Mouse (Mus musculus): ENCODE results near the gene Prmt3. TPM values are rescaled to one million over a fixed set of nuclear protein-coding genes. Genes with fewer than 3 reads are reported as not detected.

Prmt3 gene
- polyA plus RNA-seq, 1 experiment from 2014 or later = 63.8 TPM

DNA sequence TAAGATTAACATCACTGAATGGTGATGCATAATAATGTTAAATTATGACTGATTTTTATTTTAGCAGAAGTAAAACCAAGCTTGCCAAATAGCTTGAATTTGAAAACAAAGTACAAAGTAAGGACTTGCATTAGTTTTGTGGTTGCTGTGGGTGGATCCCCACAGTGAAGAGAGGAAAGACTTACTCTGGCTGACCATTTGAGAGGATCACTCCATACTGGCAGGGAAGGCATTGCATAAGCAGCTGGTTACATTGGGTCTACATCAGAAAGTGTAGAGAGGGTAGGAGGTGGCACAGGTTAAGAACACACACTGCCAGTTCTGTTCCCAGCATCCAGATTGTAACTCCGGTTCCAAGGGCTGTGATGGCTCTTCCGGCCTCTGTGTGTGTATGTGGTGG, 4.9 kb downstream of the Prmt3 start:
- no peak overlapping the region for H3K4me2 ChIP-seq (ENCODE audit: low read depth, low read length)
- H3K9ac ChIP-seq (replicated peaks; ENCODE audit: low read length) = no peak overlapping the region
- H3K4me3 ChIP-seq (ENCODE audit: low read depth, low read length) = no peak overlapping the region
- 96% methylated on average over 2 of the region's 2 CpGs for WGBS
- no peaks in the 10 kb centered on the region for H3K27me3 ChIP-seq (ENCODE audit: control insufficient read depth, insufficient read depth, low read length)
- DNase-seq (ENCODE audit: low spot score) (no peak), ATAC-seq (replicated peaks; ENCODE audit: insufficient number of reproducible peaks, low FRiP score, low TSS enrichment, low read depth) (no peak)
- H3K4me1 ChIP-seq (ENCODE audit: control insufficient read depth, insufficient read depth, low read length) = no peaks in the 10 kb centered on the region
- no peak overlapping the region for H3K27ac ChIP-seq (replicated peaks; ENCODE audit: low read depth, low read length)
- no peaks in the 10 kb centered on the region for H3K9me3 ChIP-seq (replicated peaks; ENCODE audit: control insufficient read depth, low read length)
- no peaks in the 10 kb centered on the region for H3K36me3 ChIP-seq (replicated peaks; ENCODE audit: control insufficient read depth, insufficient read depth, low read depth, low read length)

DNA sequence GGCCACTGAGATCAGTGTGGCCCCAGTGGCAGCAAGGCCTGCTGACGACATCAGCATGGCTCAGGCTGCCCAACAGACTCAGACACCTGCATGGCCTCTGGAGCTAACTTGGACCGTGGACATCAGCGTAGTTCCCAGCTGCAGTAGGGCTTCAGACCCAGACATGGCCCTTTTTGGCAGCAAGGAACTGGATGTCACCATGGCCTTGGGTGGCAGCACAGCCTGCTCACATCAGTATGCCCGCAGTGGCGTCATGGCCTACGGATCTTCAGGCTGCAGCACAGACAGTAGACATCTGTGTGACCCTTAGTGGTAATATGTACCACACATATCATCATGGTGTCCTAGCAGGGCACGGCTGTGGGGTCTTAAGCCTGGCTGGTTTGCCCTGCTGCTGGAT, 7.0 kb downstream of the Prmt3 start:
- Histone ChIP-seq H3K4me1 (ENCODE audit: control insufficient read depth, insufficient read depth, low read length) (no peaks in the 10 kb centered on the region), H3K27me3 (ENCODE audit: control insufficient read depth, insufficient read depth, low read length) (no peaks in the 10 kb centered on the region), H3K4me2 (ENCODE audit: low read depth, low read length) (no peak overlapping the region), H3K9ac (replicated peaks; ENCODE audit: low read length) (no peak overlapping the region), H3K36me3 (replicated peaks; ENCODE audit: control insufficient read depth, insufficient read depth, low read depth, low read length) (no peaks in the 10 kb centered on the region), H3K27ac (replicated peaks; ENCODE audit: low read depth, low read length) (no peak overlapping the region), H3K4me3 (ENCODE audit: low read depth, low read length) (no peak overlapping the region), H3K9me3 (replicated peaks; ENCODE audit: control insufficient read depth, low read length) (no peaks in the 10 kb centered on the region)
- no peak for ATAC-seq (replicated peaks; ENCODE audit: insufficient number of reproducible peaks, low FRiP score, low TSS enrichment, low read depth)
- 92% methylated on average over 7 of the region's 7 CpGs for WGBS
- DNase-seq (ENCODE audit: low spot score) = no peak

DNA sequence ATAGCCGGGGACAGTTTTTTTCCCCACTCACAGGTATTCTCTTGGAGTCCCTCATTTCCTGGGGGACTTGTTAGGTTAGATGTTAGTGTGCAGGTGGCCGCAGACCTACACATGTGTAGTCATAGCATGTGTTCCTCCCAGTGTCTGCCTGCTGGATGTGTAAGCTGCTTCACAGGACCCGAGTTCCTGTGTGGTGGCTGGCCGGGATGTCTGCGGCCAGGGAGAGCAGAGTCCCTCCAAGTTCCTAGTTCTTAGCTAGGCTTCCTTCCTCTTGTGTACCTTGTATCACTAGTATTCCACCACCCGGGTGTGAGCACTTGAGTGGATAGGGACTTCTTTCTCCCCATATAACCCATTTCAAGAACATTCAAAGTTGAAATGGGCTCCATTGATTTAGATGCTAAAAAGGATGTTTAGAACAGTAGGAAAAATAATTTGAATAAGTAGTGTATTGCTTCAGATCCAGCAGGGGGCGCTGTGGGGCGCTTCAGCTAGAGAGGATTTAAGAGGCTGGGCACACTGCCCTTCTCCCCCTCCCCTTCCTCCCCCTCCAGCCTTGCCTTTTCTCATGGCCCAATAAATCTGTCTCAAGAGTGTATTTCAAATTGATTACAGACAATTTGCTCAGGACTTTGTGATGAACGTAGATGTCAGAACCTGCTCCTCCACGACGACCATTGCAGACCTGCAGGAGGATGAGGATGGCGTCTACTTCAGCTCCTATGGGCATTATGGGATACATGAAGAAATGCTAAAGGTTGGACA, 8.7 kb downstream of the Prmt3 start:
- no peaks in the 10 kb centered on the region for H3K4me1 ChIP-seq (ENCODE audit: control insufficient read depth, insufficient read depth, low read length)
- H3K9me3 ChIP-seq (replicated peaks; ENCODE audit: control insufficient read depth, low read length) = no peaks in the 10 kb centered on the region
- H3K4me3 ChIP-seq (ENCODE audit: low read depth, low read length) = no peak overlapping the region
- H3K27me3 ChIP-seq (ENCODE audit: control insufficient read depth, insufficient read depth, low read length) = no peaks in the 10 kb centered on the region
- no peak overlapping the region for H3K9ac ChIP-seq (replicated peaks; ENCODE audit: low read length)
- H3K4me2 ChIP-seq (ENCODE audit: low read depth, low read length) = no peak overlapping the region
- ATAC-seq (replicated peaks; ENCODE audit: insufficient number of reproducible peaks, low FRiP score, low TSS enrichment, low read depth) = no peak
- H3K36me3 ChIP-seq (replicated peaks; ENCODE audit: control insufficient read depth, insufficient read depth, low read depth, low read length) = no peaks in the 10 kb centered on the region; the same call in 1 of the 2 replicates
- H3K27ac ChIP-seq (replicated peaks; ENCODE audit: low read depth, low read length) = no peak overlapping the region
- DNase-seq (ENCODE audit: low spot score) = peak; percentile 69
- WGBS = 71% methylated on average over 12 of the region's 12 CpGs

DNA sequence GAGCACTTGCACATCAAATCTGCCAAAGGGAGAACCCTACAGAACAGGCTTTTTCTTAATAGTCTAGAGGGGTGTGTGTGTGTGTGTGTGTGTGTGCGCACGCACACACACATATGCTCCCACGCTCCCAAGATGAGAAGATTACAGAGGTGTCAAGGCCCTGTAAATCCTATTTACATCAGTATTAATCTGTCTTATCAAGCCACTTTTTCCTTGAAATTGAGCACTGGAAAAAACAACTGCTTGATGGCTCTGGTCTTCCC, 9.2 kb downstream of the Prmt3 start:
- H3K4me1 ChIP-seq (ENCODE audit: control insufficient read depth, insufficient read depth, low read length) = no peaks in the 10 kb centered on the region
- no peak overlapping the region for H3K4me2 ChIP-seq (ENCODE audit: low read depth, low read length)
- H3K27ac ChIP-seq (replicated peaks; ENCODE audit: low read depth, low read length) = no peak overlapping the region
- H3K4me3 ChIP-seq (ENCODE audit: low read depth, low read length) = no peak overlapping the region
- no peaks in the 10 kb centered on the region for H3K9me3 ChIP-seq (replicated peaks; ENCODE audit: control insufficient read depth, low read length)
- ATAC-seq (replicated peaks; ENCODE audit: insufficient number of reproducible peaks, low FRiP score, low TSS enrichment, low read depth) (no peak), DNase-seq (ENCODE audit: low spot score) (no peak)
- H3K36me3 ChIP-seq (replicated peaks; ENCODE audit: control insufficient read depth, insufficient read depth, low read depth, low read length) = no peaks in the 10 kb centered on the region; the same call in 1 of the 2 replicates
- H3K27me3 ChIP-seq (ENCODE audit: control insufficient read depth, insufficient read depth, low read length) = no peaks in the 10 kb centered on the region
- no peak overlapping the region for H3K9ac ChIP-seq (replicated peaks; ENCODE audit: low read length)
- 94% methylated on average over 3 of the region's 3 CpGs for WGBS

DNA sequence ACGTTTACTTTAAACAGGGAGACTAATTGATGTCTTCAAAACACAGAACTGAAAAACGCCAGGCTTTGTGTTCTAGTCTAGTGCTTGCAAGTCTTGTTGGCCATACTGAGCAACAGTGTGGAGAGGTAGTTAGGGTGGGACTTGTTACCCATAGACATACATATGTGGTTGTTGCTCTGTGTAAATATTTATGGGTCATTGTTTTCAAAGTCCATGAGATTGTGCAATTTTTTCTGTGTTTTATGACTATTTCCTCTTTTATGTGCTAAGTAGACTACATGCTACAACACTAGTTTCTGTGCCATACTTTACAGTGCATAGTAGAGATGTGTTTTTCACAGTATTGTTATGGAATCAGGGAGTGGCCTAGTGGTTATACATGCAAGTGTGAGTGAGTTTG, 16.2 kb downstream of the Prmt3 start:
- Histone ChIP-seq H3K36me3 (replicated peaks; ENCODE audit: control insufficient read depth, insufficient read depth, low read depth, low read length) (no peaks in the 10 kb centered on the region; the same call in none of the 2 replicates), H3K27ac (replicated peaks; ENCODE audit: low read depth, low read length) (no peak overlapping the region), H3K9ac (replicated peaks; ENCODE audit: low read length) (no peak overlapping the region), H3K4me2 (ENCODE audit: low read depth, low read length) (no peak overlapping the region), H3K9me3 (replicated peaks; ENCODE audit: control insufficient read depth, low read length) (no peaks in the 10 kb centered on the region), H3K4me3 (ENCODE audit: low read depth, low read length) (no peak overlapping the region), H3K4me1 (ENCODE audit: control insufficient read depth, insufficient read depth, low read length) (no peaks in the 10 kb centered on the region), H3K27me3 (ENCODE audit: control insufficient read depth, insufficient read depth, low read length) (no peaks in the 10 kb centered on the region)
- no peak for ATAC-seq (replicated peaks; ENCODE audit: insufficient number of reproducible peaks, low FRiP score, low TSS enrichment, low read depth)
- no peak for DNase-seq (ENCODE audit: low spot score)
- 90% methylated on average over 2 of the region's 2 CpGs for WGBS

DNA sequence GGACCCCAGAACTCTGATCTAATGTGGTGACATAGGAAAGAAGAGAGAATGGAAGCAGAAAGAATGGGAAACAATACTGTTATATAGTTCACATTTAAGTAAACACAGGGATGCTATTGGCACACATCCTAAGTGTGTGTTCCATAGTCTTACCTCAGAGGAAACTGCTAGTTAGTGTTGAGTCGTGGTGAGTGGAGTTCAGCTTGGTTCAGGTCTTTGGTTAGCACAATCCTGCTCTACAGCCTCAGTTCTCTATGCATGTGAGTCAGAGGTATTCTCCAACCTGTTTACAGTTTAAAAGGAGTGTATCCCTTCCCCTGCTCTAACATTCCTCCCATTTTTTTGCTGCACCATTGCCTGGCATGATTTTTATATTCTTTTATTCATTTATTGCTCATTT, 19.0 kb downstream of the Prmt3 start:
- 79% methylated on average over 1 of the region's 1 CpGs for WGBS
- Histone ChIP-seq H3K9me3 (replicated peaks; ENCODE audit: control insufficient read depth, low read length) (no peaks in the 10 kb centered on the region), H3K4me1 (ENCODE audit: control insufficient read depth, insufficient read depth, low read length) (no peaks in the 10 kb centered on the region), H3K27me3 (ENCODE audit: control insufficient read depth, insufficient read depth, low read length) (no peaks in the 10 kb centered on the region), H3K4me2 (ENCODE audit: low read depth, low read length) (no peak overlapping the region), H3K4me3 (ENCODE audit: low read depth, low read length) (no peak overlapping the region), H3K27ac (replicated peaks; ENCODE audit: low read depth, low read length) (no peak overlapping the region), H3K36me3 (replicated peaks; ENCODE audit: control insufficient read depth, insufficient read depth, low read depth, low read length) (no peaks in the 10 kb centered on the region; the same call in 1 of the 2 replicates), H3K9ac (replicated peaks; ENCODE audit: low read length) (no peak overlapping the region)
- ATAC-seq (replicated peaks; ENCODE audit: insufficient number of reproducible peaks, low FRiP score, low TSS enrichment, low read depth) = no peak
- no peak for DNase-seq (ENCODE audit: low spot score)

DNA sequence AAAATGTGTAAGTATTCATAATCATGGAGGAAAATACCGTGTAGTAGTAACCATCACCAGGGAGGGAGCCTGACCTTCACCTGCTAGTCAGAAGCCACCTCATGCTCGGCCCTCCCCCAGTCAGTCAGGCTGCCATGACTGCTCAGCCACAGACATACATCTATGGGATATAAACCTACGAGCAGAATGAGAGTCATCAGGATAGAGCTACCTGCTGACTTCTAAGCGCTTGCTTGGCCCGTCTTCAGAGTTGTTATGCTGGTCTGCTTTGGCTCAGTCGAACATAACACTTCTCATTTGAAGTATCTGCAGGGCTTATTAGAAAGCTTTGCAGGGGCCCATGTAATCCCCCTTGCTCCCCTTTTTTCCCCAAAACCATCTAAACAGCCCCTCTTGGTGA, 25.4 kb downstream of the Prmt3 start:
- WGBS = 89% methylated on average over 6 of the region's 6 CpGs
- Histone ChIP-seq H3K9me3 (replicated peaks; ENCODE audit: control insufficient read depth, low read length) (no peaks in the 10 kb centered on the region), H3K9ac (replicated peaks; ENCODE audit: low read length) (no peak overlapping the region), H3K4me3 (ENCODE audit: low read depth, low read length) (no peak overlapping the region), H3K27ac (replicated peaks; ENCODE audit: low read depth, low read length) (no peak overlapping the region), H3K4me2 (ENCODE audit: low read depth, low read length) (no peak overlapping the region), H3K4me1 (ENCODE audit: control insufficient read depth, insufficient read depth, low read length) (no peaks in the 10 kb centered on the region), H3K27me3 (ENCODE audit: control insufficient read depth, insufficient read depth, low read length) (no peaks in the 10 kb centered on the region), H3K36me3 (replicated peaks; ENCODE audit: control insufficient read depth, insufficient read depth, low read depth, low read length) (no peaks in the 10 kb centered on the region)
- no peak for ATAC-seq (replicated peaks; ENCODE audit: insufficient number of reproducible peaks, low FRiP score, low TSS enrichment, low read depth)
- DNase-seq (ENCODE audit: low spot score) = no peak

DNA sequence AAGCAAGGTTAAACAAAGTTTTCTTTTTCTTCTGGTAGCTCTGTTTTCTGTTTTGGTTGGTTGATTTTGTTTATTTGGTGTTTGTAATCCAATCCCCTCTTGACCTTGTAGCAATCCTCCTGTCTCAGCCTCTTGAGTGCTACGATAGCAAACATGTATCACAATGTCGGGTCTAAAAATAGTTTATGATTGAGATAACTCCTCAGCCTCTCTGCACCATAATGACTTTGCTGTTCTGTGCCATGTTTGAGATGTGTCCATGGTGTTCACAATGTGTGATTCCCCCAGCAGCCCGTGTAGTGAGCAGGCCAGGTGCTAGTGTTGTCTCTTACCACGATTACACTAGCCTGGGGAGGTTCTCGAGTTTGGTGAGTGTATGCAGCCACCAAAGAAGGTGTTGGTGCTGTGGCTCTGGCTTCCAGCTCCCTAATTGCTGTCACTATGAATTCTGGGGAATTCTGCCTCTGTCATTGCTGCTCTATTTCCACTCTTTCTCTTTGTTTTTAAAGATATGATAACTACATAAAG, 26.6 kb downstream of the Prmt3 start:
- H3K27me3 ChIP-seq (ENCODE audit: control insufficient read depth, insufficient read depth, low read length) = no peaks in the 10 kb centered on the region
- H3K9ac ChIP-seq (replicated peaks; ENCODE audit: low read length) = no peak overlapping the region
- no peak overlapping the region for H3K4me2 ChIP-seq (ENCODE audit: low read depth, low read length)
- ATAC-seq (replicated peaks; ENCODE audit: insufficient number of reproducible peaks, low FRiP score, low TSS enrichment, low read depth) (no peak), DNase-seq (ENCODE audit: low spot score) (no peak)
- no peaks in the 10 kb centered on the region; the same call in 1 of the 2 replicates for H3K36me3 ChIP-seq (replicated peaks; ENCODE audit: control insufficient read depth, insufficient read depth, low read depth, low read length)
- H3K4me1 ChIP-seq (ENCODE audit: control insufficient read depth, insufficient read depth, low read length) = no peaks in the 10 kb centered on the region
- H3K9me3 ChIP-seq (replicated peaks; ENCODE audit: control insufficient read depth, low read length) = no peaks in the 10 kb centered on the region
- 80% methylated on average over 5 of the region's 5 CpGs for WGBS
- H3K27ac ChIP-seq (replicated peaks; ENCODE audit: low read depth, low read length) = no peak overlapping the region
- no peak overlapping the region for H3K4me3 ChIP-seq (ENCODE audit: low read depth, low read length)
